ENCODE assay signal across 8 mouse cellular contexts in genomic region chr5:76857103-76858015, GRCm38 (mm10). TPM values are rescaled to one million over a fixed set of nuclear protein-coding genes. Genes with fewer than 3 reads are reported as not detected.
DNase-seq lines count a peak whose midpoint lies in the region; ATAC-seq and TF ChIP-seq lines count a peak whose summit lies in the region.

No protein-coding gene starts in this region.

- DNase-seq in kidney, adult 2 months = no peak
- DNase-seq in kidney, adult 11 months = no peak
- DNase-seq in embryo, embryonic 10 days (ENCODE audit: low spot score) = peak; percentile 53
- peak; percentile 47 for DNase-seq in hindbrain, embryonic 11.5 days (ENCODE audit: low spot score)
- no peak for DNase-seq in yolk sac, embryonic 10.5 days (ENCODE audit: low spot score)
- DNase-seq in MN1 (ENCODE audit: low spot score) = no peak
- DNase-seq in testis, postnatal 10 days (ENCODE audit: low spot score) = no peak

- H3K9me3 ChIP-seq in hindbrain, embryonic 11.5 days (ENCODE audit: control insufficient read depth, low read length) = no peaks in the 10 kb centered on the region
- no peaks in the 10 kb centered on the region for H3K9me3 ChIP-seq in midbrain, embryonic 12.5 days

- peak overlapping the region; percentile 2 for H3K4me3 ChIP-seq in kidney, adult 2 months (ENCODE audit: insufficient read depth, low read depth, low read length)
- peak overlapping the region; percentile 0; the same call in 1 of the 2 replicates for H3K4me3 ChIP-seq in hindbrain, embryonic 11.5 days (ENCODE audit: low read depth, low read length)
- peak overlapping the region; percentile 19 for H3K4me3 ChIP-seq in midbrain, embryonic 12.5 days

- H3K36me3 ChIP-seq in kidney, adult 2 months (ENCODE audit: control insufficient read depth, insufficient read depth, low read length) = no peaks in the 10 kb centered on the region
- peaks cover 2% of the 10 kb centered on the region; the same call in 1 of the 2 replicates for H3K36me3 ChIP-seq in hindbrain, embryonic 11.5 days (ENCODE audit: control insufficient read depth, insufficient read depth, low read length)
- peaks cover 46% of the 10 kb centered on the region for H3K36me3 ChIP-seq in midbrain, embryonic 12.5 days

- H3K4me2 ChIP-seq in hindbrain, embryonic 11.5 days (replicated peaks; ENCODE audit: low read depth, low read length) = peak overlapping the region; percentile 35
- peak overlapping the region; percentile 41 for H3K4me2 ChIP-seq in midbrain, embryonic 12.5 days (replicated peaks)

- H3K4me1 ChIP-seq in kidney, adult 2 months (ENCODE audit: control insufficient read depth, insufficient read depth, low read length) = no peaks in the 10 kb centered on the region
- H3K4me1 ChIP-seq in hindbrain, embryonic 11.5 days (replicated peaks; ENCODE audit: control insufficient read depth, insufficient read depth, low read length) = no peaks in the 10 kb centered on the region; the same call in 1 of the 2 replicates
- H3K4me1 ChIP-seq in midbrain, embryonic 12.5 days = peaks cover 16% of the 10 kb centered on the region

- peaks cover 2% of the 10 kb centered on the region; the same call in 1 of the 2 replicates for H3K27me3 ChIP-seq in kidney, adult 2 months (replicated peaks; ENCODE audit: control insufficient read depth, insufficient read depth, low read length)
- H3K27me3 ChIP-seq in hindbrain, embryonic 11.5 days (ENCODE audit: control insufficient read depth, insufficient read depth, low read length) = peaks cover 13% of the 10 kb centered on the region
- peaks cover 43% of the 10 kb centered on the region for H3K27me3 ChIP-seq in midbrain, embryonic 12.5 days

- TF ChIP-seq POLR2A in kidney, adult 2 months (IDR thresholded peaks at IDR 0.05; ENCODE audit: low read depth, low read length) = no peak

- H3K27ac ChIP-seq in kidney, adult 2 months (ENCODE audit: insufficient read depth, low read depth, low read length) = no peak overlapping the region
- no peak overlapping the region for H3K27ac ChIP-seq in hindbrain, embryonic 11.5 days (ENCODE audit: low read depth, low read length)
- no peak overlapping the region for H3K27ac ChIP-seq in midbrain, embryonic 12.5 days (replicated peaks)

- H3K9ac ChIP-seq in hindbrain, embryonic 11.5 days (ENCODE audit: low read depth, low read length) = no peak overlapping the region
- peak overlapping the region; percentile 25 for H3K9ac ChIP-seq in midbrain, embryonic 12.5 days (replicated peaks)

- ATAC-seq in hindbrain, embryonic 11.5 days (ENCODE audit: low FRiP score) = no peak
- no peak for ATAC-seq in midbrain, embryonic 12.5 days (ENCODE audit: low FRiP score, low read depth)

- WGBS in kidney, adult 2 months = 14% methylated on average over 62 of the region's 62 CpGs
- WGBS in hindbrain, embryonic 11.5 days = 14% methylated on average over 62 of the region's 62 CpGs
- 13% methylated on average over 62 of the region's 62 CpGs for WGBS in midbrain, embryonic 12.5 days

- TF ChIP-seq CTCF in kidney, adult 2 months (conservative IDR thresholded peaks at IDR 0.05; ENCODE audit: insufficient read depth, insufficient read length, low read depth, low read length) = no peak

RNA-seq across cellular contexts. Expression of gene Aasdh, which starts 48.0 kb away (rescaled TPM):
- polyA plus RNA-seq in kidney, adult 2 months (2012; rRNA removed) = 14.3 and 15.1 TPM in 2 replicates
- polyA plus RNA-seq in hindbrain, embryonic 11.5 days (2014; fragmentation: Nextera tagmentation; extraction: Ambion mirVana) = 17.2 and 18.9 TPM in 2 replicates
- 19.9 TPM in 2 replicates for polyA plus RNA-seq in midbrain, embryonic 12.5 days (2016; fragmentation: Nextera tagmentation; extraction: Ambion mirVana)

Comparison
In these comparisons a context has a peak if more than half of its experiments do, and no peak if none do; other contexts are left out.
1. DNase-seq: peak in embryo, embryonic 10 days (single experiment) and hindbrain, embryonic 11.5 days (single experiment); none in kidney, adult 2 months (single experiment), kidney, adult 11 months (single experiment), yolk sac, embryonic 10.5 days (single experiment), MN1 (single experiment) and testis, postnatal 10 days (single experiment).
2. Peak in every context shown above with its lines, with median percentiles within 50 percentile points of each other: H3K4me3 ChIP-seq.